Mouse (Mus musculus) small intestine, adult 2 months (tissue): ENCODE data around the gene Osbpl3. TPM values are rescaled to one million over a fixed set of nuclear protein-coding genes. Genes with fewer than 3 reads are reported as not detected.
A peak's percentile ranks its signal among the peaks of the same experiment; 100 is the strongest.

ENCODE experiments used
- H3K27ac ChIP-seq: fragments of 200-500 bp; 2 replicates; pipeline ENCODE4 v1.5.1; 2012; ENCODE audit warnings: low read depth, low read length, control low read depth, inconsistent platforms; ENCODE audit not compliant: insufficient read depth
- H3K27me3 ChIP-seq: fragments of 200-500 bp; 2 replicates; pipeline ENCODE4 v1.6.1; 2012; ENCODE audit warnings: mild to moderate bottlenecking, moderate library complexity, low read length, inconsistent platforms; ENCODE audit not compliant: control insufficient read depth, insufficient read depth
- H3K36me3 ChIP-seq: fragments of 200-500 bp; 2 replicates; pipeline ENCODE4 v1.6.1; 2012; ENCODE audit warnings: mild to moderate bottlenecking, low read length, control low read depth, inconsistent platforms; ENCODE audit not compliant: control insufficient read depth, insufficient read depth
- H3K4me1 ChIP-seq: fragments of 200-500 bp; 2 replicates; pipeline ENCODE4 v1.6.1; 2012; ENCODE audit warnings: low read length, inconsistent platforms, mixed read lengths; ENCODE audit not compliant: control insufficient read depth, insufficient read depth, insufficient read length
- H3K4me3 ChIP-seq: fragments of 200-500 bp; 2 replicates; pipeline ENCODE4 v1.5.1; 2012; ENCODE audit warnings: low read depth, mild to moderate bottlenecking, control low read depth, inconsistent platforms, low read length, moderate library complexity
- CTCF ChIP-seq: fragments of 200-500 bp; IDR thresholded peaks from 2 replicates; pipeline ENCODE4 v1.5.1; 2012; ENCODE audit warnings: low read depth, mild to moderate bottlenecking, control low read depth, inconsistent platforms, low read length, moderate library complexity, mixed read lengths; ENCODE audit not compliant: insufficient replicate concordance, insufficient read length; ENCODE audit errors: extremely low read depth
- POLR2A ChIP-seq: fragments of 200-500 bp; IDR thresholded peaks from 2 replicates; pipeline ENCODE4 v1.6.1; 2012; ENCODE audit warnings: low read depth, mild to moderate bottlenecking, control low read depth, inconsistent platforms, low read length, moderate library complexity
- WGBS: fragments of 180-500 bp; shearing (Covaris S2); methylation state at CpG from one replicate; pipeline ENCODE4 v1.1.7; 2018; 5-methylcytosine and 5-hydroxymethylcytosine counted together
- polyA plus RNA-seq: library from polyadenylated mRNA; depleted of rRNA; stranded (reverse); fragments of >200 nt; gene quantifications from 2 replicates; pipeline ENCODE4 v1.2.3, GENCODE M21; 2012

Gene Osbpl3
- polyA plus RNA-seq, 1 experiment: 13.9 TPM

GRCm38 (mm10) chr6:50382711-50383110 lies 73.3 kb downstream of the Osbpl3 start:
- Histone ChIP-seq H3K4me1 (peaks cover 25% of the 10 kb centered on the region; the same call in 1 of the 2 replicates), H3K4me3 (no peak overlapping the region), H3K27me3 (no peaks in the 10 kb centered on the region), H3K36me3 (no peaks in the 10 kb centered on the region), H3K27ac (peak overlapping the region; percentile 89)
- WGBS: 49% methylated on average over 7 of the region's 7 CpGs
- TF ChIP-seq POLR2A (no peak), CTCF (no peak)

GRCm38 (mm10) chr6:50382196-50382595 lies 73.8 kb downstream of the Osbpl3 start:
- no peak overlapping the region for H3K4me3 ChIP-seq
- 14% methylated on average over 8 of the region's 8 CpGs for WGBS
- TF ChIP-seq CTCF (no peak), POLR2A (no peak)

DNA sequence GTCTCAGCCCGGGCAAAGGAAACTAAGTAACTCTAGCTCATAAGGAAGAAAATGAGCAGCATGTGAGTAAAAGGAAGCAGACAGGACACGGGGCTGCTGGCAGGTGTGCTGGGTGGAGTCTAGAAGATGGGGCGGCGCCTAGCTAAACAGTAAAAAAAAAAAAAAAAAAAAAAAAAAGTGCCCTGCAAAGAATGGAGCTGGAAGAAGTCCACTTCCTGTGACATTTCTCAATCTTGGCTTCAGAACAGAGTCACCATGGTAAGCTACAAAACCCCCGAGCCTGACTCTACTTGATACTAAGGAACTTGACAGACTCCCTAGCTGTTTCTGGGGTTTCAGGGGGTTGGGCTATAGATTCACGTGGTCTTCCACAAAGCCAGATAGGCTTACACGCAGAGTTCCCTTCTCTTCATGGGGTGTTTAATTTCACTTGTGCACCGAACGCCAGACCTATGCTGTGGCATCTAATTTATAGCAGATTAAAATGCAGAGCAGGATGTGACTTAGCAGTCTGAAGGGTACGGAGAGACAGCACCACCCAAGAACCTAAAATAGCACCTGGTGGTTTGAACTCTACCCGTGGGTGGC lies 74.4 kb downstream of the Osbpl3 start:
- 5% methylated on average over 11 of the region's 11 CpGs for WGBS
- Histone ChIP-seq H3K36me3 (no peaks in the 10 kb centered on the region), H3K27ac (peak overlapping the region; percentile 89), H3K4me3 (no peak overlapping the region), H3K4me1 (peaks cover 32% of the 10 kb centered on the region; the same call in 1 of the 2 replicates), H3K27me3 (no peaks in the 10 kb centered on the region)
- TF ChIP-seq CTCF (no peak), POLR2A (no peak; the same call in 1 of the 2 replicates)

More at GRCm38 (mm10) chr6:50382196-50382595, 73.8 kb downstream of the Osbpl3 start:
- no peaks in the 10 kb centered on the region for H3K27me3 ChIP-seq
- peak overlapping the region; percentile 89 for H3K27ac ChIP-seq
- no peaks in the 10 kb centered on the region for H3K36me3 ChIP-seq
- peaks cover 29% of the 10 kb centered on the region; the same call in 1 of the 2 replicates for H3K4me1 ChIP-seq

DNA sequence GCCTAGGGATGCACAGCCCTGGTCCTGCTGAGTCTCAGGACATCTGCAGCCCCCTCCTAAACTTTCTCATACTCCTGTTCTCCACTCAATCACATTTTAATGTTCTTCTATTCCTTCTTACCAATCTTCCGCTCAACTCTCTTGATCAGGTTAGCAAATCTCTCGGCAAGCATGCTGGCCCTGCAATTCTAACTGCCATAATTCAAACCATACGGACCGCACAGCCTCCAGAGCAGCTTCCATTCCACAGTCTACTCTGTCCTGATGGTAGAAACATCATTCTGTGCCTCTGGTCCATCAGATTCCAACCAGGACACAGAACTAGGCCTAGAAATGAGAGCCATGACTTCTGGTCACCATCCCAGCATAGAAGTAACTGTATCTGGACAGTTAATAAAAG lies 76.3 kb downstream of the Osbpl3 start:
- Histone ChIP-seq H3K4me1 (peaks cover 38% of the 10 kb centered on the region; the same call in 1 of the 2 replicates), H3K27me3 (no peaks in the 10 kb centered on the region), H3K36me3 (no peaks in the 10 kb centered on the region), H3K4me3 (no peak overlapping the region), H3K27ac (no peak overlapping the region)
- WGBS: 99% methylated on average over 4 of the region's 4 CpGs
- no peak for TF ChIP-seq CTCF
- no peak for TF ChIP-seq POLR2A

- WGBS: 66% methylated on average over 5 of the region's 5 CpGs
- TF ChIP-seq POLR2A (no peak), CTCF (no peak)
- Histone ChIP-seq H3K36me3 (no peaks in the 10 kb centered on the region), H3K4me1 (peaks cover 38% of the 10 kb centered on the region; the same call in 1 of the 2 replicates), H3K27ac (peak overlapping the region; percentile 89), H3K27me3 (no peaks in the 10 kb centered on the region), H3K4me3 (no peak overlapping the region)
These were observed 76.9 kb downstream of the Osbpl3 start for GRCm38 (mm10) chr6:50379136-50379535.

- 48% methylated on average over 21 of the region's 21 CpGs for WGBS
- peak overlapping the region; percentile 89 for H3K27ac ChIP-seq
- no peaks in the 10 kb centered on the region for H3K36me3 ChIP-seq
- no peaks in the 10 kb centered on the region for H3K27me3 ChIP-seq
- no peak overlapping the region for H3K4me3 ChIP-seq
- TF ChIP-seq CTCF (no peak), POLR2A (0 out of 2 replicates have a peak, but pooled peaks have one; percentile 39)
- H3K4me1 ChIP-seq: peaks cover 41% of the 10 kb centered on the region; the same call in 1 of the 2 replicates
These were observed 78.0 kb downstream of the Osbpl3 start for GRCm38 (mm10) chr6:50377742-50378720.

DNA sequence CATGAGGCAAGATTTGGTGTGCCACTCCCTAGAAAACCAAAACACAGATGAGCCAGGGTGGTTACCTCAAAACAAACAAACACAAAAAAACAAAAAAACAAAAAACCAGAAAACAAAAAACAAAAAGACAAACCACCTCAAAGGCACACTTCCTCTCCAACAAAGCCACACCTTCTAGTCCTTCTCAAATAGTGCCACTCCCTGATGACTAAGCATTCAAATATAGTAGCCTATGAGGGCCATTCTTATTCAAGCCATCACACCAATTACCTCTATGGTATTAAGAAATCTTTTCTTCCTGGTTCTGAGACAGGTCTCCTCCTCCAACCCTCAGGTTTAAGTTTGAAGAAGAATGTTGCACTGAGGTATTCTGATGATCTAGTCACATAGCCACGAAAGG lies 79.3 kb downstream of the Osbpl3 start:
- Histone ChIP-seq H3K4me3 (no peak overlapping the region), H3K36me3 (no peaks in the 10 kb centered on the region), H3K27me3 (no peaks in the 10 kb centered on the region), H3K27ac (peak overlapping the region; percentile 89), H3K4me1 (peaks cover 46% of the 10 kb centered on the region)
- TF ChIP-seq POLR2A: no peak
- TF ChIP-seq CTCF: no peak
- 90% methylated on average over 1 of the region's 1 CpGs for WGBS
